Mouse (Mus musculus) embryonic fibroblast, embryonic 13.5 days (primary cell): ENCODE measurements around the gene Gm11939. TPM values are rescaled to one million over a fixed set of nuclear protein-coding genes. Genes with fewer than 3 reads are reported as not detected.

Experiments used
- H3K27ac ChIP-seq: 2 replicates; pipeline ENCODE4 v1.5.1; 2012; ENCODE audit warnings: low read length, control low read depth, inconsistent platforms; ENCODE audit not compliant: insufficient read depth
- H3K4me1 ChIP-seq: 2 replicates; pipeline ENCODE4 v1.6.1; 2011; ENCODE audit warnings: low read length; ENCODE audit not compliant: control insufficient read depth, insufficient read depth
- H3K4me3 ChIP-seq: 2 replicates; pipeline ENCODE4 v1.5.1; 2011; ENCODE audit warnings: mild to moderate bottlenecking, control low read depth, low read length; ENCODE audit not compliant: insufficient read depth
- CTCF ChIP-seq: IDR thresholded peaks from 2 replicates; pipeline ENCODE4 v1.5.1; 2011; ENCODE audit warnings: mild to moderate bottlenecking, control low read depth, low read length, moderate library complexity, borderline replicate concordance; ENCODE audit not compliant: insufficient read depth
- POLR2A ChIP-seq: IDR thresholded peaks from 2 replicates; pipeline ENCODE4 v1.6.1; 2011; ENCODE audit warnings: low read depth, mild to moderate bottlenecking, control low read depth, low read length, moderate library complexity
- polyA plus RNA-seq: library from polyadenylated mRNA; stranded (reverse); fragments of >200 nt; gene quantifications from 2 replicates; pipeline ENCODE4 v1.2.4, GENCODE M21; 2011; ENCODE audit warnings: low read depth; ENCODE audit not compliant: missing spikeins, insufficient read length

Gm11939 gene
- polyA plus RNA-seq, 1 experiment, result not detected

DNA sequence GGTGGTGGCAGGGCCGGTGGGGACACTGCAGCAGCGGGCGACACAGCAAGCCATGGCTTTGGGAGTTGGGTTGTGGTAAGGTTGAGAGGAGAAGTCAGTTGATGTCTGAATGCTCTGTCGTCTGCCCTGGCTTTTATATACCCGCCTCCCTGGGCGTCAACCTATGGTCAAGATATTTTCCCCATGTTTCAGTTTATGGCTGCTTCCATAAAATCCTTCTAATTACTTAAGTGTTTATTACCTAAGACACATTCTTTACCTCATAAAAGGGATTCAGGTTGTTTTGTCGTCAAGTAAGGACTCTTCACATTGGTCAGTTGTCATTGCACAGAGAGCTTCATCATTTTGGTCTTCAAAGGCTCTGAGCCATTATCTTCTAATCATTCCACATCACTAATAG is 7.3 kb upstream of the Gm11939 start, which contains the start of gene Krtap3-1:
Gene Krtap3-1, minus strand, starts transcription at position 101 of the 400 bp plus-strand sequence.
- no peak within 1 kb of the TSS for H3K27ac ChIP-seq
- TF ChIP-seq CTCF (no peak), POLR2A (no peak)
- H3K4me3 ChIP-seq, result no peak within 1 kb of the TSS
- peaks cover 4% of the 10 kb centered on the region; the same call in 1 of the 2 replicates for H3K4me1 ChIP-seq

DNA sequence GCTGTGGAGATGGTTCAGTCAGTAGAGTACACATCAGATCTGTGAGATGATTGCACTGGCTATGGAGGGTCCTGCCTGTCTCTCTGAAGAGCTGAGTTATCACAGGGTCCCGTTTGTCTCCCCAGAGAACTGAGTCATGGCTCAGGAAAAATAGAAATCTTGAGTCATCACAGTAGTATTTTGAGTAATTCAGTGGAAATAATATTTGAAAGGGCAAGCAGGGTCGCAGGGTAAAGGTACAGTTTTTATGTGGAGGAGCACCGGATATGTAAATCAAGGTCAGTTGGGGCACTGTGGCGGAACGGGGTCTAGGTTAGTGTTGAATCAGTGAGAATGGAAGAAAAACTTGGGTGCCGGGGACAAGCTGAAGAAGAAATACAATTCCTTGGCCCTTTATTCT is 3.3 kb upstream of the Gm11939 start:
- Histone ChIP-seq H3K4me1 (peaks cover 9% of the 10 kb centered on the region; the same call in 1 of the 2 replicates), H3K4me3 (no peak overlapping the region), H3K27ac (no peak overlapping the region)
- TF ChIP-seq POLR2A, result no peak
- no peak for TF ChIP-seq CTCF

DNA sequence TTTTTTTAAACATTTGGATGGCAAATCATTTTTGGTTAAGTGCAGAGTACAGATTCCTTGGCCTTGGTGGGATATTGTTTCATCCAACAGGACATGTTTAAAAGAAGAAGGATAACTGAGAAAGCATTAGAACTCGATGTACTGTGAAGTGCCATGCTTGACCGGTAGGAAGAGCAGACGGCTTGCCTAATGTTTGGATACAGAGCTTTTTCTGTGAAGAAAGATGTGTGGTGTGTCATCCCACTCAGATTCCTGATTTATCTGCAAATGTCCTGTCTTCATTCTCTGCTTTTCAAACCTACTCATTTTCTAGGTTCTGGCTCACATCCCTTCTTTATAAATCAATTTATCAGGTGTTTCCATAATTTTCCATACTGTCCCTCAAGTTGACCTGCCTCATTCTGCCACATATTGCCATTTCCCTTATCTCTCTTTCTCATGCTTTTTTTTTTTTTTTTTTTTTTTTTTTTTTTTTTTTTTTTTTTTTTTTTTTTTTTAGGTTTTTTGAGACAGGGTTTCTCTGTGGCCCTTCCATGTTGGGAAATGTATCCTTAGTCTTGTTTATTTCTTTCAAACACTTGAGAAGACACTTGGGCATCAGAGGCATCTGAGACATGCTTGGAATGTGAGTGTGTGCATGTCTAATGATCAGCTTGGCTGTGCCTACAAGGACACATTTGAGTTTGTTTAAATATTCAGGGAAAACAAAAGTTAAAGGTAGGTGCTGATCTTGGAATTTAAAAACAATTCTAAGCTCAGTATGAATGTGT is 1.1 kb downstream of the Gm11939 start:
- no peak overlapping the region for H3K4me3 ChIP-seq
- TF ChIP-seq CTCF, result no peak

DNA sequence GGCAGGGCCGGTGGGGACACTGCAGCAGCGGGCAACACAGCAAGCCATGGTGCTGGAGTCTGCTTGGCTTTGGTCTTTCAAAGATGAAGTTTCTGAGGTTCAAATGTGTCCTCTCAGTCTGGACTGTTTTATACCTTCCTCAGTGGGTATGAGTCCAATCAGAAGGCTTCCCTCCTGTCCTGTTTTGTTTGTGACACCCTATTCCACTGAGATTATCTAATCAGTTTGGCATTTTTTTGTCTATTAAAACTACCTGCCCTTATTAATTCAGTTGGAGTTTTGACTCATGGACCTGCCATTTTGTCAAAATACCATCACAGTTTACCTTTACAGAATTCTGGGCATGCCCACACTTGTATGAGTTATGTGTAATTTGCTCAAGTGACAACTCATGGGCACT is 2.5 kb downstream of the Gm11939 start, which contains the start of gene Krtap3-2:
Gene Krtap3-2, minus strand, starts transcription at position 101 of the 400 bp plus-strand sequence.
- TF ChIP-seq POLR2A, result no peak
- no peak for TF ChIP-seq CTCF
- no peak within 1 kb of the TSS for H3K4me3 ChIP-seq
- H3K4me1 ChIP-seq, result peaks cover 7% of the 10 kb centered on the region; the same call in 1 of the 2 replicates
- H3K27ac ChIP-seq, result no peak within 1 kb of the TSS

More for the DNA sequence above, 1.1 kb downstream of the Gm11939 start:
- Histone ChIP-seq H3K27ac (peak overlapping the region; percentile 34; the same call in 1 of the 2 replicates), H3K4me1 (peaks cover 9% of the 10 kb centered on the region; the same call in 1 of the 2 replicates)

DNA sequence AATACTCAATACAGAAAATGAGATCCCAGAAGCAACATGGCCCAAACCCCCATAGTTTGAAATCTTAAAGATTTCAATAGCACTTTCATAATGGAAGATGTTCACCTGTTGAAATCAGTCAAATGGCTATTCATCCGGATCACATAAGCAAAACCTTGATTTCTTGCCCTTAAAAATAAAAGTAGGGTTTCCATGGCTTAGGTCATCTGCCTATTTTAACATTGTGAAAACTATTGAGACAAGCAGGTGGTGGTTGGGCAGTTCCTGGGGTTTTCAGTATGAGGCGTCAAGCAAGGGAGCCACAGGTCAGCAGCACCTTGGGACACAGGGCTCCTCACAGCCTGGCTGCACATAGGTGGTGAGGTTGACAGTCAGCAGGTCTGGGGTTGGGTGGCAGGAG is 3.1 kb downstream of the Gm11939 start:
- H3K4me1 ChIP-seq, result peaks cover 7% of the 10 kb centered on the region; the same call in 1 of the 2 replicates
- H3K4me3 ChIP-seq, result no peak overlapping the region
- H3K27ac ChIP-seq, result no peak overlapping the region
- TF ChIP-seq CTCF, result no peak
- TF ChIP-seq POLR2A, result no peak

DNA sequence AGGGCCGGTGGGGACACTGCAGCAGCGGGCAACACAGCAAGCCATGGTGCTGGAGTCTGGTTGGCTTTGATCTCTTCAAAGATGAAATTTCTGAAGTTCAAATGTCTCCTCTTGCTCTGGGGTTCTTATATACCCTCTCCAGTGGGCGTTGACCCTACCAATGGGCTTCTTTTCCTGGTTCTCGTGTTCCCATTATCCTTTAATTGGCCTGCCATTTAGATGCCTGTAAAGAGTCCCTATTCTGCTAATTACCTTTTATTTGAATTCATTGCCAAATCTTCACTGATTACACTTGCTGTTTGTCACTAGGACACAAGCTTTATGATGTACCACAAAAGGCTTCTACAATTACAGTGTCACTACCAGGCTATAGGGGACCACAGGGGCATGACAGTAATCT is 8.5 kb downstream of the Gm11939 start, which contains the start of gene Krtap3-3:
Gene Krtap3-3, minus strand, starts transcription at position 101 of the 400 bp plus-strand sequence.
- H3K27ac ChIP-seq, result no peak within 1 kb of the TSS
- TF ChIP-seq POLR2A, result no peak
- TF ChIP-seq CTCF, result no peak

DNA sequence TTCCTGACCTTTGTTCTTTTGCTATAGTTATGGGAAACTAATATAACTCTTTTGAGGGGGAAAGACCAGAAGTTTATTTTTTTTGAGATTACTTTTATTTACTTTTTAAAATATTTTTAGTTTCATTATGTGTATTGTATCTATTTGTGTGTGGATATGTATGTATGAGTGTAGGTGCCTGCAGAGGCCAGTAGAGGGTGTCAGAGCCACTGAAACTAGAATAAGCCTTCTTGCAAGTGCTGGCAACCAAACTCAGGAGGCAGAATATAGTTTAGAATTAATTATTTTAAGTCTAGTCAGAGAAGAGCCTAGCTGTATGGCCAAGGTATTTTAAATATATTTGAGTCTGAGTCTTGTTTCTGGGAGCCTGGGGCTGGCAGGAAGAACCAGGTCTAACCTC is 11.4 kb downstream of the Gm11939 start:
- TF ChIP-seq CTCF (no peak), POLR2A (no peak)
- Histone ChIP-seq H3K27ac (no peak overlapping the region), H3K4me1 (no peaks in the 10 kb centered on the region), H3K4me3 (no peak overlapping the region)

More for the DNA sequence above, 8.5 kb downstream of the Gm11939 start, which contains the start of gene Krtap3-3:
- Histone ChIP-seq H3K4me1 (0 out of 2 replicates have a peak, but pooled peaks cover 2% of the 10 kb centered on the region), H3K4me3 (no peak within 1 kb of the TSS)

DNA sequence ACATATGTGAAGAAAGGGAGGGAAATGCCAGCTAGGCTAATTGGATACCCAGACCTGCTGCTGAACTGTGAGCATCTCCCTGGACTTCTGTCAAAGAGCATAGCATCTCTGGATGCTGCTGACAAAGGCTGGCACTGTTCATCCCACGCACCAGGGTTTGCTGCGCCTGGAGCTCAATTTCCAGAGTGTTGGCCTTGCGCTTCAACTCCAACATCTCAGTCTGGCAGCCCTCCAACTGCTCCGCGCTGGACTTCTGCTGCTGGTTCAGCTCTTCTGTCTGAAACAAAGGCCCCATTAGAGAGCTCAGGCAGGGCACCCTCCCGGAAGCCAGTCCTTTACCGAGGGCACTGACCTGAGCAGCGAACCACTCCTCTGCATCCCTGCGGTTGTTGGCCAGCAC is 19.5 kb downstream of the Gm11939 start:
- Histone ChIP-seq H3K4me3 (no peak overlapping the region), H3K27ac (no peak overlapping the region), H3K4me1 (no peaks in the 10 kb centered on the region)
- no peak for TF ChIP-seq POLR2A
- TF ChIP-seq CTCF, result no peak

DNA sequence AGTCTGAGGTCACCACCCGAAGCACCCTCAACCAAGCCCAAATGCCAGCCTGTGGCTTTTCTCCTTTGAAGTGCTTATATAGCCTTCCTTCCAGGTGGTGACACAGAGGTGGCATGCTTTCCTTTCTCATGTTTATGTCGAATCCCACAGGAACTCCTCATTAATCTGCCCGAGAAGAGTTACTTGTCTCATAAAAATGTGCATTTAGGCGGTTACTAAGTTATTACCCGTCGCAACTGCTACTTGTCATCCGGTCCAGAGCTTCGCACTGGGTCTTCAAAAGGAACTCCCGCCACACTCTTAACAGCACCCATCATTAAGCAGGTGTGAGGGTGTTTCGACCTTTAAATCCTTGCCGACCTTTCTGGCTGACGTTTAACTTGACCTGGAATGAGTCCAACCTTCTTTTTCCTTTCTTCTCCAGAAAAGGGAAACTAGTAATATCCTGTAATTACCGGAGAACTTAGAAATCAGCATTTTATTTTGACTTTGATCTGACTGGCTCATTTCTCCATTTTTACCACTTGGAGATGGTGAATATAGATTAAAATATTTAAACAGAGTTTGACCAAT is 37.9 kb downstream of the Gm11939 start, which contains the start of gene Krt39:
Gene Krt39, minus strand, starts transcription at position 51 of the 573 bp plus-strand sequence.
- H3K4me3 ChIP-seq, result no peak within 1 kb of the TSS
- TF ChIP-seq CTCF (no peak), POLR2A (no peak)
- H3K27ac ChIP-seq, result no peak within 1 kb of the TSS
- peaks cover 4% of the 10 kb centered on the region; the same call in 1 of the 2 replicates for H3K4me1 ChIP-seq

DNA sequence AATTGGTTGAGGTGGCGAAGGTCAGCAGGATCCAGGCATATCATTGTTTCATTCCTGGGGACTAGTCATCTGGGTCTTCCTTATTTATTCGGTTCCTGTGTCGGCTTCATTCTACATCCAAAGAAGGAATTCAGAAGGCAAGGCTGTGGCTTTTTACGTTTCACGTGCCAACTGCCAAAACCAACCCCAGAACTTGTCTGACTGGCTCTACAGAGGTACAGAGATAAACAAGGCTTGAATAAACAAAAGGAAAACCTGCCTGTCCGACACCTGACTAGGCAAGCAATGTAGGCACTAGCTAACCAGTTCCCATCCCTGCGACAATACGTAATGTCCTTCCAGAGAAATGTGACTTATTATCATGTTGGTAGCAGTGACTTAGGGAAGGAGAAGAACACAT is 45.2 kb downstream of the Gm11939 start:
- Histone ChIP-seq H3K4me3 (no peak overlapping the region), H3K27ac (no peak overlapping the region), H3K4me1 (no peaks in the 10 kb centered on the region)
- TF ChIP-seq CTCF (no peak), POLR2A (no peak)

Other genes with a start within 250 kb of the Gm11939 start
- gene Krt25, start 236.5 kb downstream of the Gm11939 start, polyA plus RNA-seq, result not detected in 2 replicates
- not detected in 2 replicates for gene Krt26, start 221.5 kb downstream of the Gm11939 start, polyA plus RNA-seq
- gene Krt27, start 208.4 kb downstream of the Gm11939 start, polyA plus RNA-seq, result not detected in 2 replicates
- gene Krt28, start 184.6 kb downstream of the Gm11939 start, polyA plus RNA-seq, result not detected in 2 replicates
- gene Krt10, start 170.1 kb downstream of the Gm11939 start, polyA plus RNA-seq, result 4.0 and 4.5 TPM in 2 replicates
- not detected in 2 replicates for gene Krt12, start 137.2 kb downstream of the Gm11939 start, polyA plus RNA-seq
- gene Krt20, start 121.3 kb downstream of the Gm11939 start, polyA plus RNA-seq, result 1.7 and 3.9 TPM in 2 replicates
- not detected in 2 replicates for gene Krt23, start 66.3 kb downstream of the Gm11939 start, polyA plus RNA-seq
- gene Krt39, start 38.1 kb downstream of the Gm11939 start, polyA plus RNA-seq, result not detected in 2 replicates
- not detected in 2 replicates for gene Krt40, start 16.3 kb downstream of the Gm11939 start, polyA plus RNA-seq
- not detected in 2 replicates for gene Krtap3-3, start 8.6 kb downstream of the Gm11939 start, polyA plus RNA-seq
- gene Krtap3-2, start 2.6 kb downstream of the Gm11939 start, polyA plus RNA-seq, result not detected in 2 replicates
- not detected in 2 replicates for gene Krtap3-1, start 7.2 kb upstream of the Gm11939 start, polyA plus RNA-seq
- gene Krtap1-5, start 21.6 kb upstream of the Gm11939 start, polyA plus RNA-seq, result not detected in 2 replicates
- not detected in 2 replicates for gene Krtap1-4, start 24.2 kb upstream of the Gm11939 start, polyA plus RNA-seq
- not detected in 2 replicates for gene Krtap1-3, start 31.9 kb upstream of the Gm11939 start, polyA plus RNA-seq
- gene Krtap9-3, start 38.6 kb upstream of the Gm11939 start, polyA plus RNA-seq, result not detected in 2 replicates
- gene Gm11938, start 43.8 kb upstream of the Gm11939 start, polyA plus RNA-seq, result not detected in 2 replicates
- gene Gm11937, start 50.7 kb upstream of the Gm11939 start, polyA plus RNA-seq, result not detected in 2 replicates
- not detected in 2 replicates for gene Krtap2-4, start 55.4 kb upstream of the Gm11939 start, polyA plus RNA-seq
- gene Gm11562, start 61.0 kb upstream of the Gm11939 start, polyA plus RNA-seq, result not detected in 2 replicates
- gene Krtap4-1, start 68.8 kb upstream of the Gm11939 start, polyA plus RNA-seq, result not detected in 2 replicates
- gene Krtap4-2, start 75.6 kb upstream of the Gm11939 start, polyA plus RNA-seq, result not detected in 2 replicates
- gene Krtap4-7, start 84.6 kb upstream of the Gm11939 start, polyA plus RNA-seq, result not detected in 2 replicates
- not detected in 2 replicates for gene Gm11555, start 90.8 kb upstream of the Gm11939 start, polyA plus RNA-seq
- gene Gm11563, start 99.5 kb upstream of the Gm11939 start, polyA plus RNA-seq, result not detected in 2 replicates
- not detected in 2 replicates for gene Krtap4-6, start 106.5 kb upstream of the Gm11939 start, polyA plus RNA-seq
- not detected in 2 replicates for gene Gm14190, start 131.3 kb upstream of the Gm11939 start, polyA plus RNA-seq
- not detected in 2 replicates for gene Gm14180, start 174.8 kb upstream of the Gm11939 start, polyA plus RNA-seq
- not detected in 2 replicates for gene Gm11595, start 213.4 kb upstream of the Gm11939 start, polyA plus RNA-seq
- not detected in 2 replicates for gene Krtap4-8, start 221.2 kb upstream of the Gm11939 start, polyA plus RNA-seq
- gene Krtap4-9, start 225.7 kb upstream of the Gm11939 start, polyA plus RNA-seq, result not detected in 2 replicates
- gene Gm11596, start 234.0 kb upstream of the Gm11939 start, polyA plus RNA-seq, result not detected in 2 replicates
- not detected in 2 replicates for gene Gm11569, start 239.5 kb upstream of the Gm11939 start, polyA plus RNA-seq
- not detected in 2 replicates for gene Gm11554, start 245.0 kb upstream of the Gm11939 start, polyA plus RNA-seq